Mouse (Mus musculus): Measurements from ENCODE around the gene Pbld2.

DNA sequence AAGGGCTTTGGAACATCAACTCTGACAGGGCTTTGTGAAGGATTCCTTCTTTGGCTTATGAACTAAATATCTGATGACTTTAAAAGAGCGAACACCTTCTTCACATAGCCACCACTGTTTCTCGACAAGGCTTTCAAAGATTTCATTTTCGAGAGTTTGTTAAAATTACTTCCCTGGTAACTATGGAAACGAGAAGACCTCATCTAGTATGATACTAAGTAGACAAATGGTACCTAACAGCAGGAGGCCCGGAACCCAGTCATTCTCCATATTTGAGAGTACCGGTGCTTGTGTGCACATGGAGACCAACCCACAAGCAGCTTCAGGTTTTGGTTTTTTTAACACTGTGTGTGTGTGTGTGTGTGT lies 2.7 kb downstream of the Pbld2 start:
- no peak for TF ChIP-seq E2F4 (IDR thresholded peaks at IDR 0.05; ENCODE audit: insufficient read depth)
- no peak for TF ChIP-seq MYOG (IDR thresholded peaks at IDR 0.05; ENCODE audit: control insufficient read depth in 1 of 3, insufficient read depth in 1 of 3, insufficient read length in 2 of 3, low read depth in 2 of 3)
- no peak for TF ChIP-seq USF1 (IDR thresholded peaks at IDR 0.05; ENCODE audit: low read depth)
- no peak for TF ChIP-seq TCF12 (IDR thresholded peaks at IDR 0.05; ENCODE audit: insufficient read depth, poor library complexity, severe bottlenecking)
- TF ChIP-seq POLR2A (IDR thresholded peaks at IDR 0.05; ENCODE audit: insufficient read length, low read depth), result no peak
- no peak for TF ChIP-seq MAX (IDR thresholded peaks at IDR 0.05; ENCODE audit: low read depth)
- no peak for TF ChIP-seq CEBPB (IDR thresholded peaks at IDR 0.05; ENCODE audit: insufficient read depth, poor library complexity, severe bottlenecking)
- no peak for TF ChIP-seq REST (IDR thresholded peaks at IDR 0.05; ENCODE audit: insufficient read depth, insufficient read length)
- no peak for TF ChIP-seq POLR2AphosphoS2 (IDR thresholded peaks at IDR 0.05; ENCODE audit: insufficient read length, low read depth)
- TF ChIP-seq MYOD1 (IDR thresholded peaks at IDR 0.05; ENCODE audit: control insufficient read depth in 1 of 3, insufficient read length in 2 of 3, low read depth in 2 of 3), result no peak
- no peak for TF ChIP-seq TCF3 (IDR thresholded peaks at IDR 0.05; ENCODE audit: insufficient read length, low read depth)

Measured in myocyte (in vitro differentiated cells).